ENCODE assay signal across 11 mouse cellular contexts in the genomic region with DNA sequence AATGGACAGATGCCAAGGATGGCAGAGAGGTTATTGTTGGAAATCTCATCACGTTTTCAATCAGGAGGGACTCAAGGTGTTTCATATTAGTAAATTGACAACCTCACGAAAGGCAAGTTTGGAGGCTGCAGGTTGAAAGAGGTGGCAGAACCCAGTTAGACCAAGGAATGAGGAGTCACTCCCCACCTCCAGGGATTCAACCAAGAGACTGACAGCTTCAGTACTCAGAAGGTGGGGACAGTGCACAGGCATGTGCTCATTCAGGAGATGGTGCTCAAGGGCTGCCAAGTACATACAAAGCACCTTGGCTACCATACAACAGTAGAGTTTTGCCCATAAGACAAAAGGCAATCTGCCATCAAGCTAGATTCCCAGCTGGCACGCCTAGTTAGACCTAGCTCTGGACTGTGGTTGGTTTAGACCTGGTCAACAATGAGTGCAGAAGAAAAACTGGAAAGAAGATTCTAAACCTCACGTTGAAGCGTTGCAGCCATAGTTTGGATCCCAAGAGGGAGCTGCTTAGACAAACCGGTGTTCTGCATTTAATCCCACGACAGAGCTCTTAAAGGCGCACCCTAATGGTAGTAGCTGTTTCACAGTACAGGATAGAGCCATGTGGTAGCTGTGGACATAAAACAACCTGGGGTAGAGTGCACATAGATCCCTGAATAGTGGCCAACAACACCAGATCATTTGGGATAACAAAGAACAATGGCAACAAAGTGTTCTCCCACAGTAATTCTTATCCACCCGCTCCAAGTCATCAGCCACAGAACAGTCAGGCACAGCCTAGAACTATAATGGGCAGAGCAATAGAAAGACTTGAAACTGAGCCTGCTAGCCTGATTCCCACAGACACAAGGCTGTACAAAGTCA. TPM values are rescaled to one million over a fixed set of nuclear protein-coding genes. Genes with fewer than 3 reads are reported as not detected.
DNase-seq lines count a peak whose midpoint lies in the region; ATAC-seq and TF ChIP-seq lines count a peak whose summit lies in the region.
"Had no signal": no experiment of that assay in that cellular context is flagged by ENCODE, and none has a peak within 500 bp of the region (broad histone marks: within the 10 kb centered on the region; RNA-seq: fewer than 3 reads in every experiment).

No protein-coding gene starts in this region.

- no peak overlapping the region for H3K4me3 ChIP-seq in limb, embryonic 12.5 days (replicated peaks)
- H3K4me3 ChIP-seq in limb, embryonic 10.5 days, result no peak overlapping the region
- H3K4me3 ChIP-seq in midbrain, postnatal 0 days (ENCODE audit: low read depth, low read length), result peak overlapping the region; percentile 40; the same call in 1 of the 2 replicates

- peak; percentile 16 to 20 for DNase-seq in cerebellum, postnatal 25 days
- no peak for DNase-seq in cerebellum, adult 8-10 months
- DNase-seq in limb, embryonic 10.5 days (ENCODE audit: low spot score), result no peak
- DNase-seq in fat pad, adult 2 months (ENCODE audit: extremely low read depth, low read depth, low spot score), result peak; percentile 93
- peak; percentile 15 for DNase-seq in midbrain, postnatal 0 days (ENCODE audit: low spot score)
- no peak for DNase-seq in gastrocnemius, postnatal 36 days
- DNase-seq: gastrocnemius, postnatal 10 days; kidney, postnatal 10 days; lung, postnatal 10 days had no signal

- H3K36me3 ChIP-seq in limb, embryonic 12.5 days, result peaks cover 25% of the 10 kb centered on the region; the same call in 1 of the 2 replicates
- peaks cover 1% of the 10 kb centered on the region; the same call in 1 of the 2 replicates for H3K36me3 ChIP-seq in limb, embryonic 10.5 days
- 0 out of 2 replicates have a peak, but pooled peaks cover 2% of the 10 kb centered on the region for H3K36me3 ChIP-seq in midbrain, postnatal 0 days (ENCODE audit: insufficient read depth, low read length)

- no peak for TF ChIP-seq CTCF in midbrain, postnatal 0 days (IDR thresholded peaks at IDR 0.05)

- 80% methylated on average over 9 of the region's 9 CpGs for WGBS in limb, embryonic 12.5 days
- WGBS in limb, embryonic 10.5 days, result 85% methylated on average over 9 of the region's 9 CpGs
- WGBS in midbrain, postnatal 0 days, result 69% methylated on average over 9 of the region's 9 CpGs

- H3K4me1 ChIP-seq in limb, embryonic 12.5 days (replicated peaks), result peaks cover 23% of the 10 kb centered on the region
- peaks cover 24% of the 10 kb centered on the region for H3K4me1 ChIP-seq in limb, embryonic 10.5 days
- H3K4me1 ChIP-seq in midbrain, postnatal 0 days (ENCODE audit: insufficient read depth, low read length), result peaks cover 8% of the 10 kb centered on the region; the same call in 1 of the 2 replicates

- no peaks in the 10 kb centered on the region for H3K27me3 ChIP-seq in limb, embryonic 12.5 days
- no peaks in the 10 kb centered on the region for H3K27me3 ChIP-seq in limb, embryonic 10.5 days (ENCODE audit: low read depth, poor library complexity, severe bottlenecking)
- no peaks in the 10 kb centered on the region for H3K27me3 ChIP-seq in midbrain, postnatal 0 days (ENCODE audit: insufficient read depth, low read length)

- H3K4me2 ChIP-seq in limb, embryonic 12.5 days, result peak overlapping the region; percentile 64
- peak overlapping the region; percentile 57 for H3K4me2 ChIP-seq in midbrain, postnatal 0 days (ENCODE audit: low read depth, low read length, poor library complexity, severe bottlenecking)

- intact Hi-C loops in gastrocnemius, postnatal 36 days (cut with DNase I), result no loop called here

- no peaks in the 10 kb centered on the region for H3K9me3 ChIP-seq in limb, embryonic 12.5 days
- no peaks in the 10 kb centered on the region for H3K9me3 ChIP-seq in limb, embryonic 10.5 days (replicated peaks)
- no peaks in the 10 kb centered on the region for H3K9me3 ChIP-seq in midbrain, postnatal 0 days (ENCODE audit: low read length)

- H3K27ac ChIP-seq in limb, embryonic 12.5 days, result no peak overlapping the region
- H3K27ac ChIP-seq in limb, embryonic 10.5 days, result no peak overlapping the region
- H3K27ac ChIP-seq in midbrain, postnatal 0 days (ENCODE audit: low read depth, low read length), result peak overlapping the region; percentile 82

- no peak for ATAC-seq in limb, embryonic 12.5 days (ENCODE audit: insufficient number of reproducible peaks, insufficient read depth, low FRiP score, low TSS enrichment, low read depth)
- ATAC-seq in midbrain, postnatal 0 days (ENCODE audit: low FRiP score), result no peak
- no peak for ATAC-seq in megakaryocyte, adult 5-6 weeks (ENCODE audit: poor library complexity, severe bottlenecking)

- no peak overlapping the region for H3K9ac ChIP-seq in limb, embryonic 12.5 days (replicated peaks)
- H3K9ac ChIP-seq in midbrain, postnatal 0 days (replicated peaks; ENCODE audit: low read length, poor library complexity, severe bottlenecking), result 0 out of 2 replicates have a peak overlapping the region, but pooled peaks have one; percentile 44

RNA-seq across cellular contexts. Expression of a gene that starts 27.5 kb away (rescaled TPM):
- polyA plus RNA-seq in limb, embryonic 12.5 days (2016; fragmentation: Nextera tagmentation; extraction: Ambion mirVana), result 30.1 and 31.4 TPM in 2 replicates
- 30.7 and 31.9 TPM in 2 replicates for polyA plus RNA-seq in limb, embryonic 10.5 days (2016; fragmentation: Nextera tagmentation; extraction: Ambion mirVana)
- 0.66 and 2.7 TPM in 2 replicates for total RNA-seq in midbrain, postnatal 0 days (2014; rRNA removed)
- 8.9 and 10.2 TPM in 2 replicates for polyA plus RNA-seq in midbrain, postnatal 0 days (2015; fragmentation: Nextera tagmentation; extraction: Ambion mirVana)
- 10 to 100 TPM; 16.6 to 18.9 TPM for total RNA-seq in gastrocnemius, postnatal 36 days (2021)
- total RNA-seq in megakaryocyte, adult 5-6 weeks (2015), result 0.29 and 0.66 TPM in 2 replicates
- total RNA-seq in megakaryocyte, adult 5-6 weeks (2017), result 0.45 and 1.3 TPM in 2 replicates

RNA-seq across cellular contexts. Expression of a gene that starts 27.6 kb away (rescaled TPM):
- 5.5 and 6.3 TPM in 2 replicates for polyA plus RNA-seq in limb, embryonic 12.5 days (2016; fragmentation: Nextera tagmentation; extraction: Ambion mirVana)
- 2.0 and 4.7 TPM in 2 replicates for polyA plus RNA-seq in limb, embryonic 10.5 days (2016; fragmentation: Nextera tagmentation; extraction: Ambion mirVana)
- 37.3 and 41.7 TPM in 2 replicates for total RNA-seq in midbrain, postnatal 0 days (2014; rRNA removed)
- polyA plus RNA-seq in midbrain, postnatal 0 days (2015; fragmentation: Nextera tagmentation; extraction: Ambion mirVana), result 34.1 and 38.3 TPM in 2 replicates
- not detected for total RNA-seq in gastrocnemius, postnatal 36 days (2021)
- total RNA-seq in megakaryocyte, adult 5-6 weeks (2015), result not detected in 2 replicates
- total RNA-seq in megakaryocyte, adult 5-6 weeks (2017), result not detected in 2 replicates

RNA-seq across cellular contexts. Expression of a gene that starts 44.5 kb away (rescaled TPM):
- 2.4 and 2.8 TPM in 2 replicates for polyA plus RNA-seq in limb, embryonic 12.5 days (2016; fragmentation: Nextera tagmentation; extraction: Ambion mirVana)
- polyA plus RNA-seq in limb, embryonic 10.5 days (2016; fragmentation: Nextera tagmentation; extraction: Ambion mirVana), result 3.1 and 4.4 TPM in 2 replicates
- total RNA-seq in midbrain, postnatal 0 days (2014; rRNA removed), result 1.7 and 2.4 TPM in 2 replicates
- 2.1 and 2.3 TPM in 2 replicates for polyA plus RNA-seq in midbrain, postnatal 0 days (2015; fragmentation: Nextera tagmentation; extraction: Ambion mirVana)
- total RNA-seq in gastrocnemius, postnatal 36 days (2021), result 10 to 100 TPM; 38.1 to 52.4 TPM
- total RNA-seq in megakaryocyte, adult 5-6 weeks (2015), result 0.18 and 1.6 TPM in 2 replicates
- total RNA-seq in megakaryocyte, adult 5-6 weeks (2017), result 0.37 and 1.1 TPM in 2 replicates

RNA-seq across cellular contexts. Expression of a gene that starts 50.6 kb away (rescaled TPM):
- polyA plus RNA-seq in limb, embryonic 12.5 days (2016; fragmentation: Nextera tagmentation; extraction: Ambion mirVana), result 66.1 and 68.2 TPM in 2 replicates
- 52.9 and 69.5 TPM in 2 replicates for polyA plus RNA-seq in limb, embryonic 10.5 days (2016; fragmentation: Nextera tagmentation; extraction: Ambion mirVana)
- 7.7 and 8.3 TPM in 2 replicates for total RNA-seq in midbrain, postnatal 0 days (2014; rRNA removed)
- 10.5 and 11.1 TPM in 2 replicates for polyA plus RNA-seq in midbrain, postnatal 0 days (2015; fragmentation: Nextera tagmentation; extraction: Ambion mirVana)
- 10 to 100 TPM; 15.4 to 19.8 TPM for total RNA-seq in gastrocnemius, postnatal 36 days (2021)
- total RNA-seq in megakaryocyte, adult 5-6 weeks (2015), result 0.31 and 0.50 TPM in 2 replicates
- 0.77 and 2.9 TPM in 2 replicates for total RNA-seq in megakaryocyte, adult 5-6 weeks (2017)

Comparison
In these comparisons a context has a peak if more than half of its experiments do, and no peak if none do; other contexts are left out.
1. DNase-seq: peak in cerebellum, postnatal 25 days (2 of 2), fat pad, adult 2 months (single experiment) and midbrain, postnatal 0 days (single experiment); none in cerebellum, adult 8-10 months (single experiment), limb, embryonic 10.5 days (single experiment) and gastrocnemius, postnatal 36 days (0 of 2).
2. RNA of a gene that starts 27.6 kb away (total RNA-seq): 37.3 to 41.7 TPM in midbrain, postnatal 0 days; not detected in gastrocnemius, postnatal 36 days and not detected in megakaryocyte, adult 5-6 weeks; every median in the first group is over 10 times any median in the second.
3. RNA of a gene that starts 44.5 kb away (total RNA-seq): 38.1 to 52.4 TPM in gastrocnemius, postnatal 36 days; 1.7 to 2.4 TPM in midbrain, postnatal 0 days and 0.18 to 1.6 TPM in megakaryocyte, adult 5-6 weeks; every median in the first group is over 10 times any median in the second.